Mouse (Mus musculus) hindbrain, embryonic 10.5 days (tissue): ENCODE measurements around the gene Aldh8a1. TPM values are rescaled to one million over a fixed set of nuclear protein-coding genes. Genes with fewer than 3 reads are reported as not detected.

Experiments used
- DNase-seq: peaks from one replicate; pipeline ENCODE4 v3.0.0-alpha.2; 2017; ENCODE audit warnings: low spot score
- H3K27ac ChIP-seq: fragments of 300-500 bp; sonication (generic); 2 replicates; pipeline ENCODE4 v1.5.1; 2016; ENCODE audit warnings: mild to moderate bottlenecking, moderate library complexity
- H3K27me3 ChIP-seq: fragments of 300-500 bp; sonication (generic); 2 replicates; pipeline ENCODE4 v1.6.1; 2016; ENCODE audit warnings: mild to moderate bottlenecking; ENCODE audit not compliant: poor library complexity, insufficient read depth, severe bottlenecking
- H3K36me3 ChIP-seq: fragments of 300-500 bp; sonication (generic); 2 replicates; pipeline ENCODE4 v1.6.1; 2016; ENCODE audit warnings: mild to moderate bottlenecking, moderate library complexity
- H3K4me1 ChIP-seq: fragments of 300-500 bp; sonication (generic); replicated peaks from 2 replicates; pipeline ENCODE4 v1.6.1; 2016; ENCODE audit warnings: mild to moderate bottlenecking
- H3K4me3 ChIP-seq: fragments of 300-500 bp; sonication (generic); 2 replicates; pipeline ENCODE4 v1.5.1; 2016; ENCODE audit warnings: mild to moderate bottlenecking, moderate library complexity
- H3K9me3 ChIP-seq: fragments of 300-500 bp; sonication (generic); 2 replicates; pipeline ENCODE4 v1.6.1; 2016; ENCODE audit warnings: mild to moderate bottlenecking, moderate library complexity
- WGBS: fragments of 180-500 bp; shearing (Covaris S2); methylation state at CpG from one replicate; pipeline ENCODE4 v1.1.7; 2016; 5-methylcytosine and 5-hydroxymethylcytosine counted together
- polyA plus RNA-seq: library from polyadenylated mRNA; unstranded; fragments of >200 nt; fragmentation: Nextera tagmentation; extraction: Ambion mirVana; gene quantifications from 2 replicates; pipeline ENCODE4 v1.2.1, GENCODE M21; 2016

The Aldh8a1 gene
- polyA plus RNA-seq, 1 experiment from 2014 or later, result 0.09 TPM

DNA sequence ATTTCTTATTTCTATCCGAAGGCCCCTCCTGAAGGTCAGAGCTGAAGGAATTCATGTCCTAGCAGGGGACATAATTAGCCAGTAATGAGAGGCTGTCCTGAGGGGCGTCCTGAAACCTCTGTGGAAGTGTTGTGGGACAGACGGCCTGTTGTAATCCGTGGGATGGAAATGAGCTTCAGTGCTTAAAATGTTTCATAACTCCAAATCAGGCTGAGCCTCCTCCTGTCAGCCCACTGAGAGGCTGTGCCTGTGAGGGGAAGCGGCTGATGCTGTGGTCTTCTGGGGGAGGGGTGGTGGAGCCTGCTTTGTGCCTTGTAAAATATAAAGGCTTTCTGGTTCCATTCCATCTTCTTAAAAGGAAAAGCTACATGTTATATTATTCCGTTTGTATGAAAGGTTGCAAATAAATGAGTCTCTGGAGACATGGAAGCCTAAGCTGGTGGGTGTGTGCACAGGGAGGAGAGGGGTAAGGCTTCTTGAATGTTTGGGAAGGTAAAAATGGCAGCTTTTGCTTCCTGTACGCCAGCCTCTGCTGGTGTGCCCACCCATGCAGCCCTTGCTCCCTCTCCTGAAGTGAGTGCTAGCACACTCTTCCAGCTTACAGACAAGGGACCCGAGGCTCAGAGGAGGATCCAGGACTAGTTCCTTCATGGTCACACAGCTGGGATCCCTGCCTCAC lies 66.7 kb downstream of the Aldh8a1 start:
- 65% methylated on average over 8 of the region's 8 CpGs for WGBS
- 0 out of 2 replicates have a peak overlapping the region, but pooled peaks have one; percentile 35 for H3K27ac ChIP-seq
- DNase-seq, result no peak

GRCm38 (mm10) chr10:21444410-21444809 lies 67.3 kb downstream of the Aldh8a1 start:
- Histone ChIP-seq H3K9me3 (no peaks in the 10 kb centered on the region), H3K36me3 (no peaks in the 10 kb centered on the region), H3K4me3 (no peak overlapping the region), H3K27ac (0 out of 2 replicates have a peak overlapping the region, but pooled peaks have one; percentile 35), H3K4me1 (peaks cover 27% of the 10 kb centered on the region), H3K27me3 (no peaks in the 10 kb centered on the region)
- no peak for DNase-seq
- 80% methylated on average over 9 of the region's 9 CpGs for WGBS

More for the DNA sequence above, 66.7 kb downstream of the Aldh8a1 start:
- Histone ChIP-seq H3K36me3 (no peaks in the 10 kb centered on the region), H3K4me1 (peaks cover 27% of the 10 kb centered on the region), H3K4me3 (no peak overlapping the region), H3K27me3 (no peaks in the 10 kb centered on the region), H3K9me3 (no peaks in the 10 kb centered on the region)

Other genes with a start within 250 kb of the Aldh8a1 start
- 4.3 and 5.7 TPM in 2 replicates for gene Myb, start 216.3 kb upstream of the Aldh8a1 start, polyA plus RNA-seq
- gene Hbs1l, start 81.3 kb upstream of the Aldh8a1 start, polyA plus RNA-seq, result 114 and 124 TPM in 2 replicates
- not detected in 2 replicates for gene 1700020N01Rik, start 215.9 kb downstream of the Aldh8a1 start, polyA plus RNA-seq